Mouse (Mus musculus) hindbrain, embryonic 13.5 days (tissue): Measurements from ENCODE around the gene Bid. TPM values are rescaled to one million over a fixed set of nuclear protein-coding genes. Genes with fewer than 3 reads are reported as not detected.
"Not testable (repeated sequence)": the region's sequence is repeated elsewhere in the genome, so short reads cannot be mapped to it uniquely, and the experiment has no call there.

Source experiments
- ATAC-seq: fragments of 200-750 bp; cut with Nextera tagmentation; 2 replicates; pipeline ENCODE4 v1.8.0; 2017; ENCODE audit warnings: moderate TSS enrichment; ENCODE audit not compliant: low FRiP score
- H3K27ac ChIP-seq: fragments of 300-500 bp; sonication (generic); 2 replicates; pipeline ENCODE4 v1.5.1; 2015; ENCODE audit warnings: inconsistent platforms, mild to moderate bottlenecking, moderate library complexity
- H3K27me3 ChIP-seq: fragments of 300-500 bp; sonication (generic); 2 replicates; pipeline ENCODE4 v1.6.1; 2015; ENCODE audit warnings: mild to moderate bottlenecking, inconsistent platforms
- H3K36me3 ChIP-seq: fragments of 300-500 bp; sonication (generic); 2 replicates; pipeline ENCODE4 v1.6.1; 2015; ENCODE audit warnings: mild to moderate bottlenecking, inconsistent platforms
- H3K4me1 ChIP-seq: fragments of 300-500 bp; sonication (generic); replicated peaks from 2 replicates; pipeline ENCODE4 v1.6.1; 2015; ENCODE audit warnings: inconsistent platforms
- H3K4me2 ChIP-seq: fragments of 300-500 bp; sonication (generic); 2 replicates; pipeline ENCODE4 v1.6.1; 2015; ENCODE audit warnings: inconsistent platforms, mild to moderate bottlenecking, moderate library complexity
- H3K4me3 ChIP-seq: fragments of 300-500 bp; sonication (generic); 2 replicates; pipeline ENCODE4 v1.5.1; 2015; ENCODE audit warnings: mild to moderate bottlenecking, inconsistent platforms
- H3K9ac ChIP-seq: fragments of 300-500 bp; sonication (generic); 2 replicates; pipeline ENCODE4 v1.6.1; 2015; ENCODE audit warnings: mild to moderate bottlenecking, inconsistent platforms
- H3K9me3 ChIP-seq: fragments of 300-500 bp; sonication (generic); 2 replicates; pipeline ENCODE4 v1.6.1; 2016; ENCODE audit warnings: inconsistent platforms
- WGBS: fragments of 180-500 bp; shearing (Covaris S2); methylation state at CpG from one replicate; pipeline ENCODE4 v1.1.7; 2015; 5-methylcytosine and 5-hydroxymethylcytosine counted together
- polyA plus RNA-seq: library from polyadenylated mRNA; unstranded; fragments of >200 nt; fragmentation: Nextera tagmentation; extraction: Ambion mirVana; gene quantifications from 2 replicates; pipeline ENCODE4 v1.2.1, GENCODE M21; 2015

Bid gene
- polyA plus RNA-seq, 1 experiment from 2014 or later, result 30.5 TPM

DNA sequence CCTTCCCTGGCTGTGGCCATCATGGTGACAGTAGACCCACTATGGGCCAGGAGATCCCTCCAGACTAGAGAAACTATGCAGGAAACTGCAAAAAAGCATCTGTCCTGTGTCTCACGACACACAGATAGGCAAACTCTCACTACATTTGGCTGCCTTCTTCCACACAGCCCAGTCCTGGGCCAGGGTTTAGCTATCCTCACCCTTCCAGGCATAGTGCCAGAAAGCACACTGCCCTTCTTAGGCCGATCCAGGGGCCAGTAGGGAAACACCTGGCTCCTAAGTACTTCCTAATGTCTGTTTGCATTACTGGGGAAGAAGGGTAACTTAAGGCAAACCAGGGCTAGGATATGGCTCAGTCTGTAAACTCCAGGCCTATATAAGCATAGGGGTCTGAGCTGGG lies 3.7 kb downstream of the Bid start:
- no peak for ATAC-seq
- no peak overlapping the region for H3K4me3 ChIP-seq
- no peaks in the 10 kb centered on the region for H3K9me3 ChIP-seq
- no peaks in the 10 kb centered on the region for H3K36me3 ChIP-seq
- H3K9ac ChIP-seq, result no peak overlapping the region
- H3K4me2 ChIP-seq, result no peak overlapping the region
- 0 out of 2 replicates have a peak, but pooled peaks cover 6% of the 10 kb centered on the region for H3K27me3 ChIP-seq
- 63% methylated on average over 2 of the region's 2 CpGs for WGBS
- H3K4me1 ChIP-seq, result peaks cover 20% of the 10 kb centered on the region
- H3K27ac ChIP-seq, result no peak overlapping the region

DNA sequence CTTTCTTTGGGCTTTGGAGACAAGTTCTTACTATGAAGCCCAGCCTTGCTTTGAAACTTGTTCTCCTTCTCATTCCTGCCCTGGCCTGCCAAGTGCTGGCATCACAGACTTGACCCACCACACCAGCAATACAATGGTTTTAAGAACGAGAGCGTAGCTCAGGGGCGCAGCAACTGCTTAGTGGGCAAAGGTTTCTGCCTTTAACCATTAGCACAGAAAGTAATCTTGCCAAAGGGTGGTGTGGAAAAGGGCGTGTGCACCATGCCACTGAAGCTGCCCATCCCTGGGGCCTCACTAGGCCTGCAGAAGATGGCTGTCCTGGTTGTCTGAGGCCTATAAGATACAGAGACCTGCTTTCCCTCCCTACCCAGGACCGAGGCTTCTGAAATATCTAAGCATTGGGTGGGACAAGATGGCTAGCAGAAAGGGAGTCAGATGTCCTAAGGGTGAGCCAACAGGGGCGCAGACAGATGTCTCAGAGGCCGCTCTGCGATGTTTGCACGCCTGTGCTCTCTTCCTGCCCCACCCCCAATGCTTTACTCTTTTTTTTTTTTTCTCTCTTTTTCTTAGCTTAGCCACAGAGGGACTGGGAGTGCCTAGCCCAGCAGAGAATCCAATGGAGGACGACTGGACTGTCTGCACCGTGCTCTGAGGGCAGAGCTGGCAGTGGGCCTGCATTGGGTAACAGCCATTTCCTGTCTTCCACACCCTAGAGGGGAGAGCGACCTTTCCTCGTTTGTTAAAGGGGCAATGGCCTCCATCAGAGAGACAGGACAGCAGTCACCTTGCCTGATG lies 5.2 kb downstream of the Bid start:
- Histone ChIP-seq H3K9ac (no peak overlapping the region), H3K4me2 (no peak overlapping the region), H3K4me1 (peaks cover 17% of the 10 kb centered on the region), H3K27me3 (0 out of 2 replicates have a peak, but pooled peaks cover 6% of the 10 kb centered on the region), H3K36me3 (no peaks in the 10 kb centered on the region), H3K9me3 (no peaks in the 10 kb centered on the region), H3K27ac (no peak overlapping the region), H3K4me3 (no peak overlapping the region)
- 79% methylated on average over 13 of the region's 13 CpGs for WGBS
- no peak for ATAC-seq

DNA sequence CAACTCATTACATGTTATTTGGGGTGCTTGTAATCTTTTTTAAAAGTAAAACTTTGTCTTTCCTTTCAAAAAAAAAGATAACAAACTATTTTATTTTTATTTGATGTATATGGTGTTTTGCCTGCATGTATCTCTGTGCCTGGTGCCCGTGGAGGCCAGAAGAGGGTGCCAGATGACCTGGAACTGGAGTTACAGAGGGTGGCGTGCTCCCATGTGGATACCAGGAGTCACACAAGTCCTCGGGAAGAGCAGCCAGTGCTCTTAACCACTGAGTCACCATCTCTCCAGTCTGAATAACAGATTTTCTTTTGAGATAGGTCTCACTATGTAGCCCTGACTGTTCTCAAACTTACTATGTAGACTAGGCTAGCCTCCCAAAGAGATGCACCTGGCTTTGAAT lies 7.2 kb downstream of the Bid start:
- ATAC-seq, result no peak
- Histone ChIP-seq H3K4me3 (no peak overlapping the region), H3K4me1 (no peaks in the 10 kb centered on the region), H3K9me3 (no peaks in the 10 kb centered on the region), H3K36me3 (no peaks in the 10 kb centered on the region), H3K27ac (no peak overlapping the region), H3K27me3 (no peaks in the 10 kb centered on the region), H3K4me2 (no peak overlapping the region), H3K9ac (no peak overlapping the region)
- WGBS, result 80% methylated on average over 3 of the region's 3 CpGs

DNA sequence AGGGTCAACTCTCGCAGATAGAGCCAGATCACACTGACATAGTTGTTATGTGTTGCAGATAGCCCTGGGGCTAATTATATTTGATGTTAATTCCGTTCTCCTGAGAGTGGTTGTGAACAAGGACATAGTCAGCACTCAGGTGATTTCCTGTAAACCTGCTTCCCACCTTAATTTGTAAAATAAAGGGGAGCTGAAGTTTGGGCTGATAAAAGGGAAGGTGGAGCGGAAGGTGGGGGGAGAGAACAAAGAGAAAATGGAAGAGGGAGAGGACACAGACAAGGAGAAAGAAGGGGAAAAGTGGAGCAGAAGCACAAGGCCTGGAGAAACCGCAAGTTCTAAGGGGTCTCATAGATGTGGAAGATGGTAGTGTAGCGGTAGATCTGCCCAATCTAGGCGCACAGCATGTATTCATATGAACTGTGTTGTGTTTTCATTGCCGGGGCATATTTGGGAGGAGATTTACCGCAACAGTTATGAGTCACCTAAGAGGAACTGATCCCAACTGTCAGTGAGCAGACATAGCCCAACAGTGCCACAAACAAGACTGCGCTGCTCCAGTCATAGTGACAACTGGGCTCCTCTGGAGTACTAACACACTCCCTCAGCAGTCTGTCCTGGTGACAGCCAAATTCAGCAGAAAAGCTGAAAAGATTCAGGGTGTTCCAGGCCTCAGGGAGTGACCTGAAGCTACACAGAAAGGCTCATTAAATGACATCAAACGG lies 8.6 kb downstream of the Bid start:
- WGBS, result 94% methylated on average over 10 of the region's 10 CpGs
- not testable (repeated sequence) for H3K4me1 ChIP-seq, H3K9ac ChIP-seq, H3K4me2 ChIP-seq, H3K27ac ChIP-seq, H3K27me3 ChIP-seq, ATAC-seq, H3K36me3 ChIP-seq, H3K4me3 ChIP-seq, H3K9me3 ChIP-seq

DNA sequence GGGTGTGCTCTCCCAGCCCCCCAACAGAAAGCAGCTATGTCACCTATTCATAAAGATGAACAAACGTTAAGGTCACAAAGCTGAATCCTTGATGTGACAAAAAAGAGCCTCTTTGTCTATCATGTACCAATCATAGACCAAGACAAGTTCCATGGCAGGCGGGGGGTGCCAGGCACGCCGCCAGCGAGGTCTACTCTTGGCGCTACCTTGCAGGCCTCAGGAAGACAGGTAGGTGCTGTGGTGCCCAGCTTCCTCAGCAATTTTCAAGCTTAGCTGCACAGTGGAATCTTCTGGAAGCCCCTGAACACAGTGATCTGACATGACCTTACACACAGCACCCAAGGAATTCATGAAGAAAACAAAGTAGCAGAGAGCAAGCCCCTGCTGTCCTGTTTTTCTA lies 10.1 kb downstream of the Bid start:
- H3K27me3 ChIP-seq, result no peaks in the 10 kb centered on the region
- H3K9ac ChIP-seq, result no peak overlapping the region
- no peak overlapping the region for H3K4me3 ChIP-seq
- no peaks in the 10 kb centered on the region for H3K9me3 ChIP-seq
- H3K4me2 ChIP-seq, result no peak overlapping the region
- H3K36me3 ChIP-seq, result no peaks in the 10 kb centered on the region
- 93% methylated on average over 6 of the region's 6 CpGs for whole genome bisulfite sequencing
- H3K27ac ChIP-seq, result no peak overlapping the region
- no peaks in the 10 kb centered on the region for H3K4me1 ChIP-seq
- no peak for ATAC-seq

DNA sequence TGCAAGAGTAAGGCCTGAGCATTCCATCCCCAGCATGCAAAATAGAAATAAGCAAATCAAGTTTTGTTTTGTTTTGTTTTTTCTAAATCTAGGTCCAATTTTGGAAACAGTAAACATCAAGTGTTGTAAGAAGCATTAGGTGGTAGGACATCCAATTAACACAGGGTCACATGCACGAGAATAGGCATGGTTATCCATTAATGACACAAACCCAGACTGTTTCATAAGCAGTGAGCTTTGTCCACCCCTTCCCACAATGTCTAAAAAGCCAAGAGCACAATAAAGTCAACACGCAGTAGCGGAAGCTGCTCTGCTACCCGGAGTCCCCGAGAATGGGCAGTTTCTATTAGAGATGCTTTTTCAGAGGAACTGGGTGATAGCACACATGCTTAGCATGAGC lies 11.5 kb downstream of the Bid start:
- no peaks in the 10 kb centered on the region for H3K4me1 ChIP-seq
- no peak overlapping the region for H3K4me3 ChIP-seq
- no peak for ATAC-seq
- no peaks in the 10 kb centered on the region for H3K9me3 ChIP-seq
- no peak overlapping the region for H3K4me2 ChIP-seq
- no peak overlapping the region for H3K9ac ChIP-seq
- H3K36me3 ChIP-seq, result no peaks in the 10 kb centered on the region
- H3K27ac ChIP-seq, result no peak overlapping the region
- WGBS, result 80% methylated on average over 5 of the region's 5 CpGs
- no peaks in the 10 kb centered on the region for H3K27me3 ChIP-seq

DNA sequence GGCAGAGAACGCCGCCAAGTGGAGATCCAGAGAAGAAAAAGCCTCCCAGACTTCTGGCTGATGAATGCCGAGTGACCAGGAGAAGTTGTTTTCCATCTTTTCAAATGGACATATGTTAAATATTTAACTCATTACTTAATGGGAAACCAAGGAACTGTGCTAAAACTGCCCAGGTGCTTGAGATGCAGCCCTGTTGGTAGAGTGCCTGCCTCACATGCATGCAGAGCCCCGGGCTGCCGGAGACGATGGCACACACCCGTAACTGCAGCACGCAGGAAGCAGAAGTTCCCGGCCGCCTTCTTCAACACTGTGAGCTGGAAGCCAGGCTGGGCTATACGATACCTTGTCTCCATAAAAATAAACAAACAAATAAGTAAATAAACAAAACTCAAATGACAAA lies 12.7 kb downstream of the Bid start:
- H3K9ac ChIP-seq, result no peak overlapping the region
- no peaks in the 10 kb centered on the region for H3K4me1 ChIP-seq
- no peak overlapping the region for H3K4me3 ChIP-seq
- no peaks in the 10 kb centered on the region for H3K27me3 ChIP-seq
- no peak overlapping the region for H3K4me2 ChIP-seq
- H3K27ac ChIP-seq, result no peak overlapping the region
- H3K36me3 ChIP-seq, result no peaks in the 10 kb centered on the region
- H3K9me3 ChIP-seq, result no peaks in the 10 kb centered on the region
- ATAC-seq, result no peak
- 91% methylated on average over 11 of the region's 11 CpGs for WGBS

DNA sequence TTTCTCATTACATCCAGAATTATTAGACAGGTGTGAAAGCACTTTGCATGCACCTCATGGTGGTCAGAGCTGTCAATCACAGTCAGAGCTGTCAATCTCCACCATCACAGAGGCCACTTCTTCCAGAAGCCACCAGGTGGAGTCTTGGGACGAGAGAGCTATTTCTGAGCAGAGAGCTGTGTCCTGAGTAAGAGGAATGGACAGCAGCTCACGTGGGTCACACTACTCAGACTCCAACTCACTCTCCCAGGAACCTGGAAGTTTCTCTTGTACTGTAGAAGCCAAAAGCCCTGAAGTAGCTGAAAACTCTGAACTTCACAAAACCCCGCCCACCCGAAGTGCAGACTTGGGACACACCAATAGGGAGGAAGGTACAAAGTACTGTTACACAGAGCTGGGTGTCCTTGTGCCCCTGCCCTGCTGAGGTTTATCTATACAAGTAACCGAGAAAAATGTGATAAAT lies 13.2 kb downstream of the Bid start:
- no peak for ATAC-seq
- Histone ChIP-seq H3K27ac (no peak overlapping the region), H3K9ac (no peak overlapping the region), H3K4me3 (no peak overlapping the region), H3K9me3 (no peaks in the 10 kb centered on the region), H3K4me1 (no peaks in the 10 kb centered on the region), H3K4me2 (no peak overlapping the region), H3K27me3 (no peaks in the 10 kb centered on the region), H3K36me3 (no peaks in the 10 kb centered on the region)
- 65% methylated on average over 5 of the region's 5 CpGs for WGBS

DNA sequence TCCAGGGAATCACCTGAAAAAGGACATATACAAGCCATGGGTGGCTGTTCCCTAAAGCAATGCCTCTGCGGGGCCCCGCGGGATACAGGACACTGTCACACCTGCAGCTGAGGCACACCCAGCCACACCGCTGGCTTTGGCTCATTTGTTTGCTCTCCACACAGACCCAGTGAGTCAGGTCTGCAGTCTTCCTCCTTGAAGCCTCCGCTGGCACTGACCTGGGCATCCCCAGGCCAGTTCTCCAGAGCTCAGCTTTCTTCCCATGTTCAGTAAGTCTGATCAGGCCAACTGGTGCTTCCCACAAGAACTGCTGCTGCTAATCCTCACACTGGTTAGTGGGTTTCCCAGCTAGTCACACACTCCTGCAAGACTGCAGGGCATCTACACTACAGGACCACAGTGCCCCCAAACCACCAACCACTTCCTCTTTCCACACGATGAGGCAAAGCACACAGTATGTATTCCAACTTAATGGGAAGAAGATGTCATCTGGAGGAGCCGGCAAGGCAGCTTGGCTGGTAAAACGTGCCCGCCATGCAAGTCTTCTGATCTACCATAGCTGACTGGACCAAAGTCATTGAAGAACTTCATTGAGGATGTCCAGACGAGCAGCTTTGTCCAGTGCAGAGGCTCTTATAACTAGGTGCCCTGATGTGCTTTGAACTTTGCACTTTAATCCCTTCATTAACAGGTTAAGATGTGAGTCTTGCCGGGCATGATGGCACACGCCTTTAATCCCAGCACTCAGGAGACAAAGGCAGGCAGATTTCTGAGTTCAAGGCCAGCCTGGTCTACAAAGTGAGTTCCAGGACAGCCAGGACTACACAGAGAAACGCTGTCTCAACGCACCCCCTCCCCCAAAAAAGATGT lies 14.6 kb downstream of the Bid start:
- H3K27ac ChIP-seq, result no peak overlapping the region
- no peaks in the 10 kb centered on the region for H3K9me3 ChIP-seq
- no peak overlapping the region for H3K9ac ChIP-seq
- no peaks in the 10 kb centered on the region for H3K36me3 ChIP-seq
- H3K4me1 ChIP-seq, result no peaks in the 10 kb centered on the region
- ATAC-seq, result no peak
- no peak overlapping the region for H3K4me2 ChIP-seq
- no peaks in the 10 kb centered on the region for H3K27me3 ChIP-seq
- 95% methylated on average over 14 of the region's 14 CpGs for WGBS
- H3K4me3 ChIP-seq, result no peak overlapping the region

DNA sequence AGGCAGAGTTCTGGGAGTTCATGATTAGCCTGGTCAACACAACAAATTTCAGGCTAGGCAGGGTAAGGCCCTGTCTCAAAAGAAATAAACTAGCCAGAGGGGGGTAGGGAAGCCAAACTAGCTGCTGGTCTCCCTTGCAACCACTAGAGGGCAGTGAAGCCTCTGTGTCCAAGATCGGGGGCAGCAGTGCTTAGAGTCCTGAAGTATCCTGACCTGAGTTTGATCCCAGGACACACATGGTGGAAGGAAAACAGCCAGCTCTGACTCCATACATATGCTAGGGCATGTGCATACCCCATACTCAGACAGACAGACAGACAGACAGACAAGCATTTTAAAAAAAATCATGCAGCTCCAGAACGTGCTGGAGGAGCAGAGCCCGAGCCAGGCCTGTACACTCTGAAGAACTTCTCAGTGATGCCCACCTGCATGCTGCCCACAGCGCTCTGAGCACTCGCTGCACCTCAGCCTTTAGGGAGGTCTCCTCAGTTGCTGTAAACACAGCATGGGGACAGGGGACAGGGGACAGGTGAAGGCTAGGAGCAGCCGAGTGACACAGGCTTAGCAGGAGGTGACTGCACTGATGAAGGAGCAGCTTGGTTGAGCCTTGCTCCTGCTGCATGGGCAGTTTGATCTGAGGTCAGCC lies 18.3 kb downstream of the Bid start:
- no peak overlapping the region for H3K27ac ChIP-seq
- no peaks in the 10 kb centered on the region for H3K9me3 ChIP-seq
- 65% methylated on average over 6 of the region's 6 CpGs for WGBS
- no peaks in the 10 kb centered on the region for H3K27me3 ChIP-seq
- H3K9ac ChIP-seq, result no peak overlapping the region
- peaks cover 28% of the 10 kb centered on the region for H3K36me3 ChIP-seq
- ATAC-seq, result peak; percentile 55; the same call in 1 of the 2 replicates
- no peak overlapping the region for H3K4me2 ChIP-seq
- no peaks in the 10 kb centered on the region for H3K4me1 ChIP-seq
- H3K4me3 ChIP-seq, result no peak overlapping the region

DNA sequence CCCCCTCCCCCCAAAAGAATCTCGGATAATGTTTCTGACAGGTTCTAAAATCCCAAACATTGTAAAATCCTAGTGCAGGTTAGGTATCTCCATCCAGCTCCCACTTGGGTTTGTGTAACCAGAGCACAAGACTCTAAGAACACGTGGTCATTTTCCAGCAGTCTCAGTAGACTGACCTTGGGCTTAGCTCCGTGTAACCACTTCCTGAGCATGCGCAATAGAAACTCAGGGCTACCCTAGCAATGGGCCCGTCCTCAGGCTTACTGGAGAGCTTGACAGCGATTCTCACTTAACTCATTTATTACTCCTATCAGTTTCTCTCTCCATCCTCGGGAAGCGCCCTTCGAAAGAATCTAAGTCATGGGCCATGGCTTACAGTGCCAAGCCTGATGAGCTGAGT lies 22.1 kb downstream of the Bid start:
- Histone ChIP-seq H3K4me3 (no peak overlapping the region), H3K36me3 (peaks cover 64% of the 10 kb centered on the region), H3K4me2 (no peak overlapping the region), H3K9ac (no peak overlapping the region), H3K27me3 (no peaks in the 10 kb centered on the region), H3K9me3 (no peaks in the 10 kb centered on the region), H3K27ac (no peak overlapping the region), H3K4me1 (no peaks in the 10 kb centered on the region)
- 94% methylated on average over 9 of the region's 9 CpGs for WGBS
- ATAC-seq, result no peak

DNA sequence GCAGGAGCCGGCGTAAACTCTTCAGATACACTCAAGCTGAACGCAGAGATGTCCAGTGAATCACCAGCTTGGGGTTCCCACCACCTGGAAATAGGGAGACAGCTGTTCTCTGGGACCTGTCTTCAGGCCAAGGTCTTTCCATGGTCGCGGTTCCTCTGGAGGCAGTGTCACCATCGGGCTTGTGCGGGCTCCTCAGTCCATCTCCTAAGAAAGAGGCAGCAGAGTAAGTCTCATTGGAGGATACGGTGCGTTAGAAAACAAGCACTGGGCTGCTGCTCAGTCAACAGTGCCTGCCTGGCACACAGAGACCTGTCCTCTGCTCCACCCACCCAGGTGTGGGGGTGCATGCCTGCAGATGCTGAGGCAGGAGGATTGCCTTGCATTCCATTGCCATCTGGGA lies 22.6 kb downstream of the Bid start:
- Histone ChIP-seq H3K4me3 (no peak overlapping the region), H3K4me1 (no peaks in the 10 kb centered on the region), H3K9ac (no peak overlapping the region), H3K27ac (no peak overlapping the region), H3K27me3 (no peaks in the 10 kb centered on the region), H3K9me3 (no peaks in the 10 kb centered on the region), H3K36me3 (peaks cover 69% of the 10 kb centered on the region), H3K4me2 (no peak overlapping the region)
- ATAC-seq, result no peak
- WGBS, result 96% methylated on average over 9 of the region's 9 CpGs
